Mouse (Mus musculus): ENCODE data around the gene Lamtor2. TPM values are rescaled to one million over a fixed set of nuclear protein-coding genes. Genes with fewer than 3 reads are reported as not detected.
A peak's percentile ranks its signal among the peaks of the same experiment; 100 is the strongest.

Lamtor2 gene
- total and polyA plus RNA-seq, 2 experiments from 2014 or later, result 66.0 to 187 TPM

DNA sequence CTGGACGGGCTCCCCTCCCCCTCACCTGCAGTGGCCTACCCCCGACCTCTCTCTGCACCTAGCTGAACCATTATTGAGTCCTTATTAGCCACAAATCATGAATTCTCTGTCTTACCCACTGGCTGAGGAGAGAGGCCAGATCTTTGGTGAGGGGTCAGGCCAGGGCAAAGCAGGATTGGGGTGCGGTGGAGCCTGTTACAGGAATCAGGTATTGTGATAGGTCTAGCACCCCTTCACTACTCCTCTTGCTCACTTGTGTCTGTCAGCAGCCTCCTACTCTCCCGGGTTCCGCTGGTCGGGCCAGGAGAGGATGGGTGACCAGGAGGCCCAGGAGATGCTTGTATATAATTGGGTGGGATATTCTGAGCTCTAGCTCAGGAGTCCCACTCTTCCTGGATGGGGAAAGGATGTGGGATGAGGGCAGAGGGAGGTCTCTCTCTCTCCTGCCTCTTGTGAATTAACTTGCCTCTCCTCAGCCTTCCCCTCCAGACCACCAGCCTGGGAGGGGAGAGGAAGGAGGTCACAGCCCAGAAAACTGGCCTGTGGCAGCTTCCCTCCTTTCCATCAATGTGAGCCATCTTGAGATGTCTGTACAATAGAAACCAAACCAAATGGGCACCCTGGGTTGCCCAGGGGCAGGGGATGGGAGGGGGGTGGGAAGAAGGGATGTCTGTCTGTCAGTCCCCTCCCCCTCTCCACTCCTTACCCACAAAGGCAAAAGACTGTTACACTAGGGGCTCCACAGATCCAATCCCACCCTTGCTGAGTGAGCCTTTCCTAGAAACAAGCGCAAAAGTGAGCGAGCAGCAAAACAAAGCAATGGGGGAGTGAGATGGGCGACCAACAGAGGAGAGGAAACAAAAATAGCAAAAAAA lies 14.4 kb downstream of the Lamtor2 start:
- peak overlapping the region; percentile 34 for H3K27ac ChIP-seq (ENCODE audit: low read depth, low read length)
- no peak overlapping the region; the same call in 1 of the 2 replicates for H3K9ac ChIP-seq (replicated peaks; ENCODE audit: low read length, poor library complexity, severe bottlenecking)
- no peak for DNase-seq (ENCODE audit: low spot score)
- no peak overlapping the region for H3K4me2 ChIP-seq (ENCODE audit: low read depth, low read length, poor library complexity, severe bottlenecking)
- H3K4me1 ChIP-seq (ENCODE audit: insufficient read depth, low read length), result peaks cover 19% of the 10 kb centered on the region
- no peaks in the 10 kb centered on the region for H3K27me3 ChIP-seq (ENCODE audit: insufficient read depth, low read length)
- H3K4me3 ChIP-seq (ENCODE audit: low read depth, low read length), result no peak overlapping the region
- H3K36me3 ChIP-seq (ENCODE audit: insufficient read depth, low read length), result peaks cover 23% of the 10 kb centered on the region
- no peak for ATAC-seq (ENCODE audit: low FRiP score)
- no peak for TF ChIP-seq CTCF (IDR thresholded peaks at IDR 0.05)
- 18% methylated on average over 9 of the region's 9 CpGs for WGBS
- H3K9me3 ChIP-seq (ENCODE audit: low read length), result no peaks in the 10 kb centered on the region

DNA sequence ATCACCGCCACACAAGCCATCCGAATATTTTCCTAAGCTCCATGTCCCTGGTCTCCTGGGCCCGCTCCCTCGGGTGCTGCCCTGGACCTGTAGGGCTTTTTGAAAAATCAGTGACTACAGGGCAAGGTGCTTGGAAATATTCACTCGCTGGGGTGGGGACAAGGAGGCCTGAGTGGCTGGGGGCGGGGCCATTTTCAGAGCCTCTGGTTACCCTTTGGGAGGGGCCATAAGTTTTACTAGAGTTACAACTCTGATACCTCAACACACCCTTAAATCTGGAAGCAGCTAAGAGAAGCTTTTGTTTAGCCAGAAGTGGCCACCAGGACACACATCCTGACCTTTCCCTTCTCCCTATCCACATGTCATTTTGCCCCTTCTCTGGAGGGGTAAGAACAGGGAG lies 15.7 kb downstream of the Lamtor2 start:
- peak overlapping the region; percentile 48 for H3K27ac ChIP-seq (ENCODE audit: low read depth, low read length)
- 42% methylated on average over 6 of the region's 6 CpGs for WGBS
- peak overlapping the region; percentile 48; the same call in 1 of the 2 replicates for H3K4me3 ChIP-seq (ENCODE audit: low read depth, low read length)
- H3K9ac ChIP-seq (replicated peaks; ENCODE audit: low read length, poor library complexity, severe bottlenecking), result 0 out of 2 replicates have a peak overlapping the region, but pooled peaks have one; percentile 44
- H3K36me3 ChIP-seq (ENCODE audit: insufficient read depth, low read length), result peaks cover 23% of the 10 kb centered on the region
- no peak for TF ChIP-seq CTCF (IDR thresholded peaks at IDR 0.05)
- H3K4me2 ChIP-seq (ENCODE audit: low read depth, low read length, poor library complexity, severe bottlenecking), result no peak overlapping the region
- DNase-seq (ENCODE audit: low spot score) (no peak), ATAC-seq (ENCODE audit: low FRiP score) (no peak)
- no peaks in the 10 kb centered on the region for H3K9me3 ChIP-seq (ENCODE audit: low read length)
- peaks cover 19% of the 10 kb centered on the region for H3K4me1 ChIP-seq (ENCODE audit: insufficient read depth, low read length)
- no peaks in the 10 kb centered on the region for H3K27me3 ChIP-seq (ENCODE audit: insufficient read depth, low read length)

DNA sequence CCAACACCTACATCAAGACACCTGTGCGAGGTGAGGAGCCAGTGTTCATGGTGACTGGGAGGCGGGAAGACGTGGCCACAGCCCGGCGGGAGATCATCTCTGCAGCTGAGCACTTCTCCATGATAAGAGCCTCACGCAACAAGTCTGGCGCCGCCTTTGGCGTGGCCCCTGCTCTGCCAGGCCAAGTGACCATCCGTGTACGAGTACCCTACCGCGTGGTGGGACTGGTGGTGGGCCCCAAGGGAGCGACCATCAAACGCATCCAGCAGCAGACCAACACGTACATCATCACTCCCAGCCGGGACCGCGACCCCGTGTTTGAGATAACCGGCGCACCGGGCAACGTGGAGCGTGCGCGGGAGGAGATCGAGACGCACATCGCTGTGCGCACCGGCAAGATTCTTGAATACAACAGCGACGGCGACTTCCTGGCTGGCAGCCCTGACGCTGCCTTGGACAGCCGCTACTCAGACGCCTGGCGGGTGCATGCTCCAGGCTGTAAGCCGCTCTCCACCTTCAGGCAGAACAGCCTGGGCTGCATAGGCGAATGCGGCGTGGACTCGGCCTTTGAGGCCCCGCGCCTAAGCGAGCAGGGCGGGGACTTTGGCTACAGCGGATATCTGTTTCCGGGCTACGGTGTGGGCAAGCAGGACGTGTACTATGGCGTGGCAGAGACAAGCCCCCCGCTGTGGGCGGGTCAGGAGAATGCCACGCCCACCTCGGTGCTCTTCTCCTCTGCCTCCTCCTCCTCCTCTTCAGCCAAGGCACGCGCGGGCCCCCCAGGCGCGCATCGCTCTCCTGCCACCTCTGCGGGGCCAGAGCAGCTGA lies 16.6 kb downstream of the Lamtor2 start:
- peaks cover 23% of the 10 kb centered on the region for H3K36me3 ChIP-seq (ENCODE audit: insufficient read depth, low read length)
- peak overlapping the region; percentile 48 for H3K27ac ChIP-seq (ENCODE audit: low read depth, low read length)
- peak; percentile 63 for DNase-seq (ENCODE audit: low spot score)
- H3K9ac ChIP-seq (replicated peaks; ENCODE audit: low read length, poor library complexity, severe bottlenecking), result peak overlapping the region; percentile 44
- H3K27me3 ChIP-seq (ENCODE audit: insufficient read depth, low read length), result no peaks in the 10 kb centered on the region
- peak overlapping the region; percentile 84 for H3K4me2 ChIP-seq (ENCODE audit: low read depth, low read length, poor library complexity, severe bottlenecking)
- no peaks in the 10 kb centered on the region for H3K9me3 ChIP-seq (ENCODE audit: low read length)
- 2% methylated on average over 63 of the region's 64 CpGs for WGBS
- no peak for TF ChIP-seq CTCF (IDR thresholded peaks at IDR 0.05)
- peaks cover 19% of the 10 kb centered on the region for H3K4me1 ChIP-seq (ENCODE audit: insufficient read depth, low read length)
- peak overlapping the region; percentile 48 for H3K4me3 ChIP-seq (ENCODE audit: low read depth, low read length)
- no peak for ATAC-seq (ENCODE audit: low FRiP score)

DNA sequence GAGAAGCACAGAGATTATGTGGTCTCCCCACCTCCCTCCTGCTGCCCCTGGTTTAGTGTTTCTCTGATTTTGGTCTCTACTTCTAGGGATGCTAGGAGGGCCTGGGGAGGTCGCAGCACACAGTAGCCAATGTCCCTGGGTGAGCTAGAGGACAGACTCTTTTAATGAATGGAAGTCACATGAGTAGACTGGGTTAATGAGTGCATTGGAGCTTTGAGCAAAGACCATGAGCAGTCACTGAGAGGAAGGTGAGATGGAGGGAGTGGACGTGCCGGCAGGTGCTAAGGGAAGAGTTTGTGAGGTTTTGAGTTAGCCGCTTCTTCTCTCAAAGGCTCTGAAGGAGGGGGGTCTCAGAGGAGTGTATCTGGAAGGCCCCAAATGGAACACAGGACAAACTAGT lies 17.3 kb downstream of the Lamtor2 start:
- peaks cover 19% of the 10 kb centered on the region for H3K4me1 ChIP-seq (ENCODE audit: insufficient read depth, low read length)
- 22% methylated on average over 4 of the region's 4 CpGs for WGBS
- H3K9me3 ChIP-seq (ENCODE audit: low read length), result no peaks in the 10 kb centered on the region
- DNase-seq (ENCODE audit: low spot score), result no peak
- peaks cover 23% of the 10 kb centered on the region for H3K36me3 ChIP-seq (ENCODE audit: insufficient read depth, low read length)
- H3K4me2 ChIP-seq (ENCODE audit: low read depth, low read length, poor library complexity, severe bottlenecking), result peak overlapping the region; percentile 84
- TF ChIP-seq CTCF (IDR thresholded peaks at IDR 0.05), result no peak
- peak overlapping the region; percentile 48 for H3K4me3 ChIP-seq (ENCODE audit: low read depth, low read length)
- peak overlapping the region; percentile 45 for H3K9ac ChIP-seq (replicated peaks; ENCODE audit: low read length, poor library complexity, severe bottlenecking)
- peak overlapping the region; percentile 43; the same call in 1 of the 2 replicates for H3K27ac ChIP-seq (ENCODE audit: low read depth, low read length)
- no peak for ATAC-seq (ENCODE audit: low FRiP score)
- no peaks in the 10 kb centered on the region for H3K27me3 ChIP-seq (ENCODE audit: insufficient read depth, low read length)

DNA sequence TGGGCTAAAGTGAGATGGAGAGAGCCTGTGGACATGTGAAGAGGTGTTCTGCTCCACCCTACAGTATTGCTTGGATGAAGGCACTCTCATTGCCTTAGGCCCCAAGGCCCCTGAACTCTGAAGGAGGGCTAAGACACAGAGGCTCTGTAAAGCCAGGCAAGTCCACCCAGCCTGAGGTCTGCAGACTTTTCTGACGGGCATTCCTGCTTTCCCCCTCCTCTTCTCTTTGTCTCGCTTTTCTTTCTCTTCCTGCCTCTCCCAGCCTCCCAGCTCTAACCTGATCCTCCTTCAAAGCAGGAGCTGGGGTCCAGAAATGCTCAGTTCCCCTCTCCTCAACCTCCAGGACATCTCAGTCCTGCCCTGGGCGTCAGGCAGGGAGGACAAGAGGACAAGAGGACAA lies 17.9 kb downstream of the Lamtor2 start:
- Histone ChIP-seq H3K27ac (ENCODE audit: low read depth, low read length) (peak overlapping the region; percentile 27; the same call in 1 of the 2 replicates), H3K4me1 (ENCODE audit: insufficient read depth, low read length) (peaks cover 24% of the 10 kb centered on the region), H3K27me3 (ENCODE audit: insufficient read depth, low read length) (no peaks in the 10 kb centered on the region), H3K36me3 (ENCODE audit: insufficient read depth, low read length) (peaks cover 23% of the 10 kb centered on the region), H3K4me2 (ENCODE audit: low read depth, low read length, poor library complexity, severe bottlenecking) (peak overlapping the region; percentile 84), H3K4me3 (ENCODE audit: low read depth, low read length) (peak overlapping the region; percentile 48), H3K9me3 (ENCODE audit: low read length) (no peaks in the 10 kb centered on the region), H3K9ac (replicated peaks; ENCODE audit: low read length, poor library complexity, severe bottlenecking) (peak overlapping the region; percentile 45)
- WGBS, result 11% methylated on average over 3 of the region's 3 CpGs
- no peak for ATAC-seq (ENCODE audit: low FRiP score)
- DNase-seq (ENCODE audit: low spot score), result no peak
- TF ChIP-seq CTCF (IDR thresholded peaks at IDR 0.05), result no peak
